Mouse (Mus musculus) kidney, postnatal 0 days (tissue): ENCODE results near the gene Gnas. TPM values are rescaled to one million over a fixed set of nuclear protein-coding genes. Genes with fewer than 3 reads are reported as not detected.
A peak's percentile ranks its signal among the peaks of the same experiment; 100 is the strongest.

Source experiments
- ATAC-seq: fragments of 200-750 bp; cut with Nextera tagmentation; replicated peaks from 2 replicates; pipeline ENCODE4 v1.8.0; 2017; ENCODE audit warnings: low read depth, moderate number of reproducible peaks, moderate TSS enrichment, moderate library complexity; ENCODE audit not compliant: low FRiP score
- DNase-seq: peaks from one replicate; pipeline ENCODE4 v3.0.0-alpha.2; 2016; ENCODE audit warnings: low spot score
- H3K27ac ChIP-seq: fragments of 300-500 bp; sonication (generic); 2 replicates; pipeline ENCODE4 v1.5.1; 2014; ENCODE audit warnings: mild to moderate bottlenecking
- H3K27me3 ChIP-seq: fragments of 300-500 bp; sonication (generic); 2 replicates; pipeline ENCODE4 v1.6.1; 2014; ENCODE audit warnings: low read length, mixed read lengths; ENCODE audit not compliant: insufficient read depth
- H3K36me3 ChIP-seq: fragments of 300-500 bp; sonication (generic); 2 replicates; pipeline ENCODE4 v1.6.1; 2014; ENCODE audit warnings: low read length, mixed read lengths; ENCODE audit not compliant: insufficient read depth
- H3K4me1 ChIP-seq: fragments of 300-500 bp; sonication (generic); replicated peaks from 2 replicates; pipeline ENCODE4 v1.6.1; 2014; ENCODE audit warnings: antibody characterized with exemption, low read length, mixed read lengths; ENCODE audit not compliant: insufficient read depth
- H3K4me2 ChIP-seq: fragments of 300-500 bp; sonication (generic); 2 replicates; pipeline ENCODE4 v1.6.1; 2014; ENCODE audit warnings: mild to moderate bottlenecking, low read length, moderate library complexity, mixed read lengths
- H3K4me3 ChIP-seq: fragments of 300-500 bp; sonication (generic); replicated peaks from 2 replicates; pipeline ENCODE4 v1.5.1; 2014; ENCODE audit warnings: low read depth, low read length
- H3K9ac ChIP-seq: fragments of 300-500 bp; sonication (generic); 2 replicates; pipeline ENCODE4 v1.6.1; 2014; ENCODE audit warnings: low read depth, low read length
- H3K9me3 ChIP-seq: fragments of 300-500 bp; sonication (generic); replicated peaks from 2 replicates; pipeline ENCODE4 v1.6.1; 2016; ENCODE audit warnings: low read length, inconsistent platforms, mixed read lengths
- CTCF ChIP-seq: IDR thresholded peaks from 2 replicates; pipeline ENCODE4 v1.5.1; 2016; ENCODE audit warnings: antibody characterized with exemption, low read depth, mild to moderate bottlenecking, moderate library complexity
- WGBS: fragments of 180-500 bp; shearing (Covaris S2); extraction: QIAGEN DNeasy Blood & Tissue Kit; methylation state at CpG from one replicate; pipeline ENCODE4 v1.1.7; 2014; 5-methylcytosine and 5-hydroxymethylcytosine counted together
- polyA plus RNA-seq: library from polyadenylated mRNA; unstranded; fragments of >200 nt; fragmentation: Nextera tagmentation; extraction: Ambion mirVana; gene quantifications from 2 replicates; pipeline ENCODE4 v1.2.1, GENCODE M21; 2015

Gene Gnas
- polyA plus RNA-seq, 1 experiment from 2014 or later, result 1,363 TPM

- Histone ChIP-seq H3K9me3 (no peaks in the 10 kb centered on the region), H3K27ac (no peak overlapping the region), H3K9ac (no peak overlapping the region), H3K4me2 (no peak overlapping the region), H3K4me1 (no peaks in the 10 kb centered on the region), H3K36me3 (no peaks in the 10 kb centered on the region), H3K27me3 (no peaks in the 10 kb centered on the region), H3K4me3 (no peak overlapping the region)
- ATAC-seq (no peak), DNase-seq (no peak)
- no peak for TF ChIP-seq CTCF
- 88% methylated on average over 9 of the region's 9 CpGs for WGBS
Measured at GRCm38 (mm10) chr2:174316661-174317060, 32.5 kb downstream of the Gnas start.

GRCm38 (mm10) chr2:174325989-174326388 is 41.9 kb downstream of the Gnas start:
- Histone ChIP-seq H3K4me3 (no peak overlapping the region), H3K36me3 (no peaks in the 10 kb centered on the region), H3K27ac (no peak overlapping the region), H3K9me3 (no peaks in the 10 kb centered on the region), H3K9ac (no peak overlapping the region), H3K4me1 (no peaks in the 10 kb centered on the region), H3K27me3 (no peaks in the 10 kb centered on the region), H3K4me2 (peak overlapping the region; percentile 65; the same call in 1 of the 2 replicates)
- DNase-seq (no peak), ATAC-seq (no peak)
- no peak for TF ChIP-seq CTCF
- 67% methylated on average over 4 of the region's 4 CpGs for WGBS

GRCm38 (mm10) chr2:174326481-174326880 is 42.4 kb downstream of the Gnas start:
- no peak for TF ChIP-seq CTCF
- no peak for ATAC-seq
- Histone ChIP-seq H3K4me1 (no peaks in the 10 kb centered on the region), H3K9me3 (no peaks in the 10 kb centered on the region), H3K27ac (no peak overlapping the region), H3K4me2 (peak overlapping the region; percentile 65), H3K27me3 (no peaks in the 10 kb centered on the region), H3K9ac (peak overlapping the region; percentile 29; the same call in 1 of the 2 replicates), H3K4me3 (peak overlapping the region; percentile 89), H3K36me3 (no peaks in the 10 kb centered on the region)
- 60% methylated on average over 8 of the region's 8 CpGs for WGBS
- no peak for DNase-seq

GRCm38 (mm10) chr2:174327295-174327981 is 43.3 kb downstream of the Gnas start:
- Histone ChIP-seq H3K27ac (peak overlapping the region; percentile 70; the same call in 1 of the 2 replicates), H3K4me1 (0 out of 2 replicates have a peak, but pooled peaks cover 3% of the 10 kb centered on the region), H3K9me3 (no peaks in the 10 kb centered on the region), H3K27me3 (no peaks in the 10 kb centered on the region), H3K4me2 (peak overlapping the region; percentile 65), H3K9ac (peak overlapping the region; percentile 100), H3K4me3 (peak overlapping the region; percentile 89), H3K36me3 (no peaks in the 10 kb centered on the region)
- DNase-seq, result peak; percentile 87
- TF ChIP-seq CTCF, result no peak
- peak; percentile 53 for ATAC-seq
- 55% methylated on average over 64 of the region's 64 CpGs for WGBS

GRCm38 (mm10) chr2:174328358-174328905 is 44.3 kb downstream of the Gnas start:
- Histone ChIP-seq H3K9ac (peak overlapping the region; percentile 100), H3K36me3 (no peaks in the 10 kb centered on the region), H3K27me3 (no peaks in the 10 kb centered on the region), H3K4me2 (peak overlapping the region; percentile 65), H3K27ac (peak overlapping the region; percentile 99), H3K9me3 (no peaks in the 10 kb centered on the region), H3K4me1 (0 out of 2 replicates have a peak, but pooled peaks cover 9% of the 10 kb centered on the region), H3K4me3 (peak overlapping the region; percentile 89)
- 46% methylated on average over 46 of the region's 46 CpGs for WGBS
- no peak for TF ChIP-seq CTCF
- DNase-seq (no peak), ATAC-seq (no peak)

GRCm38 (mm10) chr2:174328926-174329662 is 45.0 kb downstream of the Gnas start:
- Histone ChIP-seq H3K27me3 (no peaks in the 10 kb centered on the region), H3K4me2 (peak overlapping the region; percentile 65), H3K36me3 (no peaks in the 10 kb centered on the region), H3K9ac (peak overlapping the region; percentile 100), H3K4me3 (peak overlapping the region; percentile 89), H3K4me1 (0 out of 2 replicates have a peak, but pooled peaks cover 15% of the 10 kb centered on the region), H3K9me3 (no peaks in the 10 kb centered on the region), H3K27ac (peak overlapping the region; percentile 99)
- ATAC-seq (peak; percentile 8; the same call in 1 of the 2 replicates), DNase-seq (no peak)
- TF ChIP-seq CTCF, result no peak
- WGBS, result 29% methylated on average over 57 of the region's 58 CpGs
